Mouse (Mus musculus) lung, postnatal 0 days (tissue): Measurements from ENCODE around the gene Cetn3. TPM values are rescaled to one million over a fixed set of nuclear protein-coding genes. Genes with fewer than 3 reads are reported as not detected.

ENCODE experiments used
- ATAC-seq: fragments of 200-750 bp; cut with Nextera tagmentation; 2 replicates; pipeline ENCODE4 v1.8.0; 2017; ENCODE audit warnings: moderate library complexity
- DNase-seq: peaks from one replicate; pipeline ENCODE4 v3.0.0-alpha.2; 2016; ENCODE audit warnings: low spot score
- H3K27ac ChIP-seq: fragments of 300-500 bp; sonication (generic); 2 replicates; pipeline ENCODE4 v1.5.1; 2014; ENCODE audit warnings: antibody characterized with exemption, mild to moderate bottlenecking, low read length, mixed read lengths
- H3K27me3 ChIP-seq: fragments of 300-500 bp; sonication (generic); replicated peaks from 2 replicates; pipeline ENCODE4 v1.6.1; 2014; ENCODE audit warnings: low read length, mixed read lengths; ENCODE audit not compliant: insufficient read depth
- H3K36me3 ChIP-seq: fragments of 300-500 bp; sonication (generic); 2 replicates; pipeline ENCODE4 v1.6.1; 2014; ENCODE audit warnings: low read length, mixed read lengths; ENCODE audit not compliant: insufficient read depth
- H3K4me1 ChIP-seq: fragments of 300-500 bp; sonication (generic); 2 replicates; pipeline ENCODE4 v1.6.1; 2014; ENCODE audit warnings: antibody characterized with exemption, low read depth, low read length, mixed read lengths; ENCODE audit not compliant: insufficient read depth
- H3K4me2 ChIP-seq: fragments of 300-500 bp; sonication (generic); replicated peaks from 2 replicates; pipeline ENCODE4 v1.6.1; 2014; ENCODE audit warnings: low read depth, mild to moderate bottlenecking, low read length, moderate library complexity, mixed read lengths
- H3K4me3 ChIP-seq: fragments of 300-500 bp; sonication (generic); 2 replicates; pipeline ENCODE4 v1.5.1; 2014; ENCODE audit warnings: low read depth, low read length
- H3K9ac ChIP-seq: fragments of 300-500 bp; sonication (generic); replicated peaks from 2 replicates; pipeline ENCODE4 v1.6.1; 2014; ENCODE audit warnings: low read depth, mild to moderate bottlenecking
- H3K9me3 ChIP-seq: fragments of 300-500 bp; sonication (generic); 2 replicates; pipeline ENCODE4 v1.6.1; 2016; ENCODE audit warnings: low read length, mixed read lengths
- CTCF ChIP-seq: IDR thresholded peaks from 2 replicates; pipeline ENCODE4 v1.5.1; 2016; ENCODE audit warnings: antibody characterized with exemption, mild to moderate bottlenecking
- EP300 ChIP-seq: IDR thresholded peaks from 2 replicates; pipeline ENCODE4 v1.6.1; 2016; ENCODE audit warnings: antibody characterized with exemption, mild to moderate bottlenecking, control low read depth
- WGBS: fragments of 180-500 bp; shearing (Covaris S2); extraction: QIAGEN DNeasy Blood & Tissue Kit; methylation state at CpG from one replicate; pipeline ENCODE4 v1.1.7; 2014; 5-methylcytosine and 5-hydroxymethylcytosine counted together
- polyA plus RNA-seq: library from polyadenylated mRNA; unstranded; fragments of >200 nt; fragmentation: Nextera tagmentation; extraction: Ambion mirVana; gene quantifications from 2 replicates; pipeline ENCODE4 v1.2.1, GENCODE M21; 2015

Gene Cetn3
- polyA plus RNA-seq, 1 experiment from 2014 or later: 185 TPM

- Histone ChIP-seq H3K4me2 (no peak overlapping the region), H3K9ac (no peak overlapping the region), H3K4me3 (no peak overlapping the region), H3K36me3 (peaks cover 4% of the 10 kb centered on the region; the same call in 1 of the 2 replicates), H3K9me3 (no peaks in the 10 kb centered on the region), H3K4me1 (no peaks in the 10 kb centered on the region), H3K27ac (no peak overlapping the region), H3K27me3 (no peaks in the 10 kb centered on the region)
- no peak for DNase-seq
- WGBS: 30% methylated on average over 1 of the region's 1 CpGs
- TF ChIP-seq EP300 (no peak), CTCF (no peak)
- no peak for ATAC-seq
Observed at GRCm38 (mm10) chr13:81793850-81794249, 11.0 kb downstream of the Cetn3 start.

GRCm38 (mm10) chr13:81801121-81801520 is 18.2 kb downstream of the Cetn3 start:
- 28% methylated on average over 3 of the region's 3 CpGs for WGBS
- ATAC-seq: no peak
- peak; percentile 59 for DNase-seq
- Histone ChIP-seq H3K4me3 (no peak overlapping the region), H3K9me3 (no peaks in the 10 kb centered on the region), H3K9ac (no peak overlapping the region), H3K27ac (no peak overlapping the region), H3K4me2 (no peak overlapping the region), H3K36me3 (no peaks in the 10 kb centered on the region), H3K27me3 (no peaks in the 10 kb centered on the region), H3K4me1 (no peaks in the 10 kb centered on the region)
- no peak for TF ChIP-seq EP300
- peak; percentile 50 for TF ChIP-seq CTCF

- Histone ChIP-seq H3K27ac (no peak overlapping the region), H3K4me3 (no peak overlapping the region), H3K36me3 (no peaks in the 10 kb centered on the region), H3K9ac (no peak overlapping the region), H3K4me2 (no peak overlapping the region), H3K27me3 (no peaks in the 10 kb centered on the region), H3K9me3 (no peaks in the 10 kb centered on the region), H3K4me1 (no peaks in the 10 kb centered on the region)
- TF ChIP-seq EP300 (no peak), CTCF (no peak)
- WGBS: 81% methylated on average over 4 of the region's 4 CpGs
- no peak for ATAC-seq
- DNase-seq: no peak
Observed at GRCm38 (mm10) chr13:81803713-81804112, 20.8 kb downstream of the Cetn3 start.

- no peaks in the 10 kb centered on the region for H3K4me1 ChIP-seq
- no peak for DNase-seq
Observed at GRCm38 (mm10) chr13:81822750-81823149, 39.9 kb downstream of the Cetn3 start.

GRCm38 (mm10) chr13:81824576-81825330 is 41.9 kb downstream of the Cetn3 start:
- ATAC-seq: no peak
- TF ChIP-seq CTCF (no peak), EP300 (no peak)
- no peaks in the 10 kb centered on the region for H3K36me3 ChIP-seq
- H3K4me1 ChIP-seq: no peaks in the 10 kb centered on the region
- no peak overlapping the region for H3K4me2 ChIP-seq
- no peaks in the 10 kb centered on the region for H3K27me3 ChIP-seq
- DNase-seq: no peak
- no peak overlapping the region for H3K27ac ChIP-seq
- H3K4me3 ChIP-seq: no peak overlapping the region
- 61% methylated on average over 11 of the region's 11 CpGs for WGBS
- H3K9me3 ChIP-seq: no peaks in the 10 kb centered on the region
- H3K9ac ChIP-seq: no peak overlapping the region

More at GRCm38 (mm10) chr13:81822750-81823149, 39.9 kb downstream of the Cetn3 start:
- Histone ChIP-seq H3K27ac (no peak overlapping the region), H3K9ac (no peak overlapping the region), H3K4me3 (no peak overlapping the region), H3K9me3 (no peaks in the 10 kb centered on the region), H3K27me3 (no peaks in the 10 kb centered on the region), H3K36me3 (no peaks in the 10 kb centered on the region), H3K4me2 (no peak overlapping the region)
- ATAC-seq: no peak
- no peak for TF ChIP-seq EP300
- TF ChIP-seq CTCF: no peak

GRCm38 (mm10) chr13:81828486-81828885 is 45.6 kb downstream of the Cetn3 start:
- TF ChIP-seq CTCF (no peak), EP300 (no peak)
- Histone ChIP-seq H3K36me3 (no peaks in the 10 kb centered on the region), H3K4me1 (no peaks in the 10 kb centered on the region), H3K9me3 (no peaks in the 10 kb centered on the region), H3K4me2 (no peak overlapping the region), H3K4me3 (no peak overlapping the region), H3K27ac (no peak overlapping the region), H3K27me3 (no peaks in the 10 kb centered on the region), H3K9ac (no peak overlapping the region)
- ATAC-seq: no peak
- 39% methylated on average over 6 of the region's 6 CpGs for WGBS
- peak; percentile 26 for DNase-seq
